Mouse (Mus musculus) adrenal gland, postnatal 25 days (tissue): ENCODE results near the gene Rgl1. TPM values are rescaled to one million over a fixed set of nuclear protein-coding genes. Genes with fewer than 3 reads are reported as not detected.
A peak's percentile ranks its signal among the peaks of the same experiment; 100 is the strongest.

Experiments
- DNase-seq: peaks from one replicate; pipeline ENCODE4 v3.0.0; 2021; ENCODE audit warnings: mixed read lengths
- total RNA-seq: library from RNA; stranded (reverse); gene quantifications from 2 replicates; pipeline ENCODE4 v1.2.3, GENCODE M21; 2021

The Rgl1 gene
- total RNA-seq, 1 experiment from 2014 or later, result 31.1 TPM

DNA sequence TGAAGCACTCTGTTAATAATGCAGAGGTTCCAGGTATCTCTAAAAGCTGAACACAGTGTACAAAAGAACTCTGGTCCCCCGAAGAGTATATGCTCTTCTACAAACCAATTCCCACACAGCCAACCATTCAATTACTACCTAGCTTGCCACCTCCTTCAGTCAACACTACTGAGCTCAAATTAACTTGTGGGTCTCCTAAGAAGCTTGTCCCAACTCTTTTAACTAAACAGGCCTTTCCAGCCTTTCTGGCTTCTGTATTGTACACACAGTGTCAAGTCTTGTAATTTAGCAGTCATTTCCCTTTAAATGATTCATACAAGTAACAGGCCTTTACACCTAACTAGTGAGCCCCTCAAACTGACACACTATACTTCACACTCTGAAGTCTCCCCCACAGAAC, 48.8 kb downstream of the Rgl1 start:
- no peak for DNase-seq

GRCm38 (mm10) chr1:152714405-152714804, 51.7 kb downstream of the Rgl1 start:
- DNase-seq, result no peak

- DNase-seq, result no peak
Measured at GRCm38 (mm10) chr1:152713924-152714323, 52.2 kb downstream of the Rgl1 start.

GRCm38 (mm10) chr1:152711037-152711436, 55.1 kb downstream of the Rgl1 start:
- no peak for DNase-seq

- DNase-seq, result no peak
Measured at GRCm38 (mm10) chr1:152707560-152707959, 58.6 kb downstream of the Rgl1 start.

DNA sequence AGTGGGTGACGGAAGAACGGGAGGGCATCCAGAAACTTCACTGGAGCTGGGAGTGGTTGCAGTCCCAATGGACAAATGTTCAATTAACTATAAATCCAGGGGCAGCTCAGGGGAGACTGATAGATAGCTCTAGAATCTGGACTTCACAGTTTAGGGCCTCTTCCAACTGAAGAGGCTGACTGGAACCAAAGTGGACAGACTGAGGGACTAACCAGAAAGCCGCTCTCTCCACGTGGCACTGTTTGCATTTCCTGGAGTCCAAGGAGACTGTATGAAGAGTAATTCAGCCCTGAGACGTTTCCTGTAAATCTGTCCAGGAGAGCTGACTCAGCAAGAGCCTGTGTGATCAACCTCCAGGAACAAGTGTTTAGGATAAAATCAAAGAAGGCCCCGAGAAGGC, 62.2 kb downstream of the Rgl1 start:
- DNase-seq, result no peak

DNA sequence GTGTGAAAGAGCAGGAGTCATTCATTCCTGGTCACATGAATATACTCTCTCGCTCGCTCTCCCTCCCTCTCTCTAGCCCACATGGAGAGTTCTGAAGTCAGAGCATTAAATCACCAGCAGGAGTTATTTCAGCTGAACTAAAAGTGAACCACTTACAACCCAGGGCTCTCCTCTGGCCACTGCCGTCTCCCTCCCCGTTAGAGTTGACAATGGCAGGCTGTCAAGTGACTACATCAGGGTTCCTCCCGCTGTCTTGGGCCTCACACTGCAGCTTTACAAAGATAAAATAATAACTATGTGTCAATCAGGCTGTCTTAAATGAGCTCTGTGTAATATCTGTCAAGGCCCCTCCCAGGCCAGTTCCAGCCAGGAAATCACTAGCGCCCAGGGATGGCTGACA, 63.2 kb downstream of the Rgl1 start:
- no peak for DNase-seq

DNA sequence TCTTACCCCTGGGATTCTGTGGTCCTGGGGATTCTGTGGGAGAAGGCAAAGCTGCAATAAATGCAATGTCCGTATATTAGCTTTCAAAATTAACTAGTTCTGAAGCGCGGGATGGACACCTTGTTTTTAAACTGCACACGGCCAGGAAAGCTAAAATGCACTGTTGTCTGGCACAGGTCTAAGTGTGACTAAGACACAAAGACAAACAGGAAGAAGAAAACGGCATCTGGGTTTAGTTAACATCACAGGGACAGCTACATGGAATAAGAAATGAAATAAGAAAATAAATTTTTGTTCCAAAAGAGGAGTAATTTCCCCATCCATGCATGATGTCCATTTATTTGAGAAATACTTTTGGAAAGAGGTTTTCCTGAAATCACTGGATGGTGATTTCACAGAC, 65.1 kb downstream of the Rgl1 start:
- DNase-seq, result no peak

GRCm38 (mm10) chr1:152697341-152697740, 68.8 kb downstream of the Rgl1 start:
- DNase-seq, result no peak

GRCm38 (mm10) chr1:152695491-152695890, 70.7 kb downstream of the Rgl1 start:
- no peak for DNase-seq

DNA sequence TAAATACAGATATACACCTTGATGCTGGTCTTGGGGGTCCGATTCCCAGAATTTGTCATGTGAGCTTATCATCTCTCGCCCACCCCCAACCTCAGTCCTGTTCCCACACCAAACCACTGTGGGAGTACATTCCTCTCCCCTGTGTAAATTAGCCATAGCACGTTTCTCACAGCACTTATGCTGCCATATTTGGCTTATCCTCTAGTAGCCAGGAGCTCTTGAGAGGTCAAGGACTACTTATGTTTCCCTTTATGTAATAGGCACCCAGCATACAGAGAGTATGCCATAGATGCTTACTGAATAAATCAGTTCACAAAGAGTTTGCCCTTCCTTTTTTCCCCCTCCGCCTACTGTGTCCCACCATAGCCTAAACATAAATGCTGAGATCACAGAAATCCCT, 76.2 kb downstream of the Rgl1 start:
- no peak for DNase-seq

- DNase-seq, result no peak
Measured at GRCm38 (mm10) chr1:152687733-152688181, 78.4 kb downstream of the Rgl1 start.

DNA sequence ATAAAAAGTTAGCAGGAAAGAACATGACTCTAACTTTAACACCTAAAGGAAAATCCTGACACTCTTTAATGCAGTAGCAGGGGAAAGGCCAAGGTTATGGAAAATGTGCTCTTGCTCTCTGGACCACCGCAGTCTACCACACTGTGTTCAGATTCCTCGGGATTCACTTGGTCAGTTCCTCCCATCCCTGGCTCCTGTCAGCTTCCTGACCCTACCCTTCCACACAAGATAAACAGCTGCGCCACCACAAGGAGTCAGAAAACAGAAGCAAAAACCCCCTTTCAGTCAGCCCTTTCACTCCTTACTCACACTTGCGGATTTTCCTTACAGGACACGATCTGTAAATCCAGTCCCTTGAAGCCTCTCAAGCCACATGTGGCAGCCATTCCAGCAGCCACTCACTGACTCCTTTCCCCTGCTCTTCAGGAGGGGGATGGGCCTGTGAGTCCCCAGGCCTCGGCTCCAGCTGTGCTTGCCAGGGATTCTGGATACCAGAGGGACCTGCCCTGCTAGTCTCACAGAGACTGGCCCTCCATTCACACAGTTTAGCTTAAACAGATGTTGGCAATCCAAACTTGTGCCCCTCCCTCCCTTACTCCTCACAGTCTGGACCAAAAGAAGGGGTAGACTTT, 78.9 kb downstream of the Rgl1 start:
- no peak for DNase-seq

GRCm38 (mm10) chr1:152685531-152685930, 80.6 kb downstream of the Rgl1 start:
- no peak for DNase-seq

GRCm38 (mm10) chr1:152682368-152683194, 83.6 kb downstream of the Rgl1 start:
- peak; percentile 47 for DNase-seq

- no peak for DNase-seq
Measured at GRCm38 (mm10) chr1:152681676-152682367, 84.3 kb downstream of the Rgl1 start.

GRCm38 (mm10) chr1:152681116-152681515, 85.0 kb downstream of the Rgl1 start:
- DNase-seq, result no peak

GRCm38 (mm10) chr1:152678451-152678850, 87.7 kb downstream of the Rgl1 start:
- no peak for DNase-seq

DNA sequence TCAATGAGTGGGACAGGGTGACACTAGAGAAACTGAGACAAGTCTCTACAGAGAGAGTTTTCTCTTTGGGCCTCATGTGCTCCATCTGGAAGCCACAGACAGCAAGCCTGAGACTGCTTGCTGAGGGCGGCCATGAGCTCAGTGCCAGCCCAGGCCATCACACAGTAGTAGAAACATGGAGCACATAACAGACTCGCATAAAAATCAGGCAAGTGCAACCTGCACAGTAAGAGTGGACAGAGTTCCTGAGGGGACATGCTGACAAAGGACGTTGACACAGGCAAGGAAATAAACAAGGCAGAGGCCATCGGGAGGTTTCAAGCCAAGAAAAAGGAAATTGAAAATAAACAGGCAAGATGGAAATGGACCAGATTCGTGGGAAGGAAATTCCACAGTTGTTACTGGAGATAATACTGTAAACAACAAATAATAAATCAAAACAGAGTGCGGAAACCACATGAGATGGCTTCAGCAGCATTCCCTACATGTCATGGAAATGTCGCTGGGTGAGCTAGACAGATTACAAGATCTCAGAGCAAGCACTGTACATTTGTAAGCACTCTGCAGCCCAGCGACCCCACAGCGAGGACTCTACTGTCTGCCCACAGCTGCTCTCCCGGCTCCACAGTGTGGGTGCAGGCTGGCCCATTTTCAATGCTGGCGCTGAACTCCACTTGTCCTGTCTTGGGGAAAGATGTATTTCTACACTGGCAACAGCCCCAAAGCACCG, 88.5 kb downstream of the Rgl1 start:
- DNase-seq, result no peak

DNA sequence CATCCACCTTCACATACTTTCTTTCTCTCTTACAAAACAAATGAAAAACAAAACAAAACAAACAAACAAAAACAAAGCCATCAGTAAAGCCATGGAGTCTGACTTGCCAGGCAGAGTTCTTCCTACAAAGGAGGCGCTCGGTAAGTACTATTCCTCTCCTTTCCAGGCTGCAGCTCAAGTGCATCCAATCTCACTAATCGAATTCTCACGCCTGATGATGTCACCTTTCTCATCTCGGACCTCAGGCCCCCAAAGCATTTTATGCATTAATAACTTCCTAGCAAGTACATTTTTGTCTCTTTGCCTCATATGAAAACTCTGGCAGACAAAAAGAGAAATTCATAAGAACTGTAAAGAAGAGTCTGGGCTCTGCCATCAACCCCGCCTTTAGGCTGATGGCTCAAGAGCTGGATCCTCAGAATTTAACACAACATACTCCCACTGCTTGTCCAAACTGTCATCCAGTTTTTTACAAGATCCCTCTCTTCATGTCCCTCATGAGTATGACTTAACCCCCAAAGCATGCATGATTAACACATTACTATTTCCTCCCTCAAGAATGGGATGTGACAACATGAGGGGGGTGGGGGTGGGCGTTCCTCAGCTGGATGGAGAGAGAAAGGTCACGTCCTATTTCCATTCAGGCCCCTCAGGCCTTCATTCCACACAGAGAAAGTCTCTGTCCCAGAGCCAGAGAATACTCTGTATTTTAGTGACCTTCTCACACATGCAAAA, 96.5 kb downstream of the Rgl1 start:
- no peak for DNase-seq

- DNase-seq, result no peak
Measured at GRCm38 (mm10) chr1:152660436-152660835, 105.7 kb downstream of the Rgl1 start.

GRCm38 (mm10) chr1:152659961-152660360, 106.2 kb downstream of the Rgl1 start:
- no peak for DNase-seq
